Mouse (Mus musculus): ENCODE results near the gene Abi1.

DNA sequence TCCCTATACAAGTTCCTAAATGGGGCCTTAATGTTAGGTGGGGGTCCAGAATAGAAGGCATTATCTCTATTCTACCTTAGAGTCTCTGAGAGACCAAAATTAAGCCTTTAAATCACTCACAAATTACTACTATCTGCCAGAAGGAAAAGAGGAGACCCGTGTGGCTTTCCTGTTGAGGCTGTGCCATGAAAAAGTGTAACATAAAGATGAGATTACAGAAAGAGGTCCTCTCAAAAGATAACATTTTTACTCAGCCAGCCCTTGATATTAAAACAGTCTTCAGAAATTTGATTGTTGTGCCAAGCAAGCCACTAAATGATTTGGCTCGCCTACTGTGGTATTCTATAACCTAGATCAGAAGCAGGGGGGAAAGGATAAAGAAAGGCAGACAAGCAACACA, 32.9 kb downstream of the Abi1 start:
- TF ChIP-seq POLR2A (IDR thresholded peaks at IDR 0.05; ENCODE audit: insufficient read length, low read depth) (no peak), TCF12 (IDR thresholded peaks at IDR 0.05; ENCODE audit: insufficient read depth, poor library complexity, severe bottlenecking) (no peak), MYOD1 (IDR thresholded peaks at IDR 0.05; ENCODE audit: control insufficient read depth in 1 of 3, insufficient read length in 2 of 3, low read depth in 2 of 3) (no peak), REST (IDR thresholded peaks at IDR 0.05; ENCODE audit: insufficient read depth, insufficient read length) (no peak), USF1 (IDR thresholded peaks at IDR 0.05; ENCODE audit: low read depth) (no peak), TCF3 (IDR thresholded peaks at IDR 0.05; ENCODE audit: insufficient read length, low read depth) (no peak), MYOG (IDR thresholded peaks at IDR 0.05; ENCODE audit: control insufficient read depth in 1 of 3, insufficient read depth in 1 of 3, insufficient read length in 2 of 3, low read depth in 2 of 3) (no peak), MAX (IDR thresholded peaks at IDR 0.05; ENCODE audit: low read depth) (no peak), CEBPB (IDR thresholded peaks at IDR 0.05; ENCODE audit: insufficient read depth, poor library complexity, severe bottlenecking) (no peak), E2F4 (IDR thresholded peaks at IDR 0.05; ENCODE audit: insufficient read depth) (no peak)
